Comparison of ENCODE assay signal across 24 mouse cellular contexts in genomic region chr7:133762696-133763095, GRCm38 (mm10). TPM values are rescaled to one million over a fixed set of nuclear protein-coding genes. Genes with fewer than 3 reads are reported as not detected.
"Had no signal": no experiment of that assay in that cellular context is flagged by ENCODE, and none has a peak within 500 bp of the region (broad histone marks: within the 10 kb centered on the region; RNA-seq: fewer than 3 reads in every experiment).

No protein-coding gene starts in this region.

- H3K4me1 ChIP-seq: stomach, embryonic 15.5 days had no signal

- H3K4me2 ChIP-seq: intestine, embryonic 15.5 days; lung, embryonic 15.5 days; midbrain, embryonic 11.5 days; neural tube, embryonic 12.5 days; neural tube, embryonic 15.5 days; stomach, embryonic 15.5 days had no signal

- H3K27ac ChIP-seq: intestine, embryonic 15.5 days; kidney, postnatal 0 days; left cerebral cortex, adult 2 months; liver, embryonic 14.5 days; lung, embryonic 15.5 days; neural tube, embryonic 12.5 days; neural tube, embryonic 15.5 days; stomach, embryonic 15.5 days had no signal

- H3K9ac ChIP-seq: intestine, embryonic 15.5 days; liver, embryonic 14.5 days; lung, embryonic 15.5 days; neural tube, embryonic 12.5 days; neural tube, embryonic 15.5 days; stomach, embryonic 15.5 days had no signal

- H3K27me3 ChIP-seq: intestine, embryonic 15.5 days; lung, embryonic 15.5 days; neural tube, embryonic 12.5 days; neural tube, embryonic 15.5 days; stomach, embryonic 15.5 days had no signal

- H3K36me3 ChIP-seq: lung, embryonic 15.5 days; neural tube, embryonic 12.5 days; neural tube, embryonic 15.5 days; stomach, embryonic 15.5 days had no signal

- ATAC-seq: intestine, embryonic 15.5 days had no signal

- H3K9me3 ChIP-seq: intestine, embryonic 15.5 days; lung, embryonic 15.5 days; neural tube, embryonic 12.5 days; neural tube, embryonic 15.5 days; stomach, embryonic 15.5 days had no signal

- DNase-seq: kidney, adult 2 months; kidney, postnatal 25 days; layer of hippocampus, postnatal 36 days; lung, adult 18-20 months; lung, postnatal 10 days; lung, postnatal 4 days; midbrain, embryonic 14.5 days; right cerebral cortex, adult 18-20 months; right cerebral cortex, postnatal 14 days; spleen, adult 18-20 months; thymus, adult 2 months; thymus, postnatal 14 days; thymus, postnatal 4 days had no signal

- H3K4me3 ChIP-seq: intestine, embryonic 15.5 days; left cerebral cortex, adult 2 months; lung, embryonic 15.5 days; neural tube, embryonic 12.5 days; neural tube, embryonic 15.5 days; stomach, embryonic 15.5 days had no signal

RNA-seq across cellular contexts. Expression of gene Fank1, which starts 14.0 kb away (rescaled TPM):
- total RNA-seq: liver, adult 2 months; megakaryocyte progenitor cell, adult 5-6 weeks had no signal
- polyA plus RNA-seq: liver, adult 2 months had no signal
